Mouse (Mus musculus) layer of hippocampus, adult 2 months (tissue): Measurements from ENCODE around the gene Sardh. TPM values are rescaled to one million over a fixed set of nuclear protein-coding genes. Genes with fewer than 3 reads are reported as not detected.

ENCODE experiments used
- DNase-seq, 2 experiments: peaks; one replicate each; pipeline ENCODE4 v3.0.0; 2022; ENCODE audit warnings: low spot score in 2 of 2
- H3K27ac ChIP-seq: fragments of 200-600 bp; 2 replicates; pipeline ENCODE4 v1.8.1; 2022
- H3K4me3 ChIP-seq: fragments of 200-600 bp; 2 replicates; pipeline ENCODE4 v1.8.1; 2022; ENCODE audit warnings: mild to moderate bottlenecking
- CTCF ChIP-seq: fragments of 200-600 bp; conservative IDR thresholded peaks from 2 replicates; pipeline ENCODE4 v1.8.1; 2022; ENCODE audit warnings: antibody characterized with exemption, mild to moderate bottlenecking, moderate library complexity
- total RNA-seq, 2 experiments: library from RNA; stranded (reverse); gene quantifications; 2 replicates each; pipeline ENCODE4 v1.2.3; 2021

Gene Sardh
- total RNA-seq, 2 experiments from 2014 or later, result 5.3 to 6.3 TPM

DNA sequence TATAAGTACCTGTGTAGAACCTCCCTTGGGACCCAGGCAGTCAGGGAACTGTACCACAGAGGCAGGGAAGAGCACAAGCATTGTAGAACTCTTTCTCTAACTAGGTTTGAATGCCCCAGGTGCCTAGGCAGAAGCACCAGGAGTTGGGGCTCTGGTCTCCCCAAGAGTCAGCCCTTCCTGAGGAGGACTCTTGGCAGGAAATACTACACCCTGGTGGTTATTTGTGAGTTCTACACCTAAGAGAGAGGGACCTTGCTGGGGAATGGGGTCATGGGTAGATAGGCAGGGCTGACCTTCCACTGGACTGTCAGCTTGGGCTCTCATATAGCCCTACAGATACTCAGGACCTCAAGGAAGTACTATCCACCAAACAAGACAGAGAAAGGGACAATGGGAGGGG is 3.3 kb upstream of the Sardh start:
- no peak for DNase-seq
- no peak overlapping the region for H3K4me3 ChIP-seq
- peak; percentile 33 for TF ChIP-seq CTCF
- H3K27ac ChIP-seq, result no peak overlapping the region

DNA sequence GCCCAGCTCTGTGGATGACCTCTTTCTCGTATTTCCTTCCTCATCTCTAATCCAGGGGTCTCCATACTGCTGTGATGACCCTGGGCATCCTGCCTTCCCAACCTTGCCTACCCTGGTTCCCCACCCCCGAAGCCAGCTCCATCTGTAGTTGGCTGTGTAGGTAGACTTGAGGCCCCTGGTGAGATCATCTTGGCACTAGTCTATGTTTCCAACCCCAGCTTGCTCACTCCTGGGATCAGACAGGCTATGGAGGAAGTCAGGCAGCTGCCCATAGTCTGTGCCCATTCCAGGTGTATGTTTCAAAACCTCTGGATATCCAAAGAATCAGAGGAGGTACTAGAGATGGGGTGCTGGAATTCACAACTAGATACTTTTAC is 662 bp downstream of the Sardh start:
- Histone ChIP-seq H3K4me3 (no peak overlapping the region), H3K27ac (peak overlapping the region; percentile 53; the same call in 1 of the 2 replicates)
- no peak for TF ChIP-seq CTCF
- DNase-seq, result no peak

DNA sequence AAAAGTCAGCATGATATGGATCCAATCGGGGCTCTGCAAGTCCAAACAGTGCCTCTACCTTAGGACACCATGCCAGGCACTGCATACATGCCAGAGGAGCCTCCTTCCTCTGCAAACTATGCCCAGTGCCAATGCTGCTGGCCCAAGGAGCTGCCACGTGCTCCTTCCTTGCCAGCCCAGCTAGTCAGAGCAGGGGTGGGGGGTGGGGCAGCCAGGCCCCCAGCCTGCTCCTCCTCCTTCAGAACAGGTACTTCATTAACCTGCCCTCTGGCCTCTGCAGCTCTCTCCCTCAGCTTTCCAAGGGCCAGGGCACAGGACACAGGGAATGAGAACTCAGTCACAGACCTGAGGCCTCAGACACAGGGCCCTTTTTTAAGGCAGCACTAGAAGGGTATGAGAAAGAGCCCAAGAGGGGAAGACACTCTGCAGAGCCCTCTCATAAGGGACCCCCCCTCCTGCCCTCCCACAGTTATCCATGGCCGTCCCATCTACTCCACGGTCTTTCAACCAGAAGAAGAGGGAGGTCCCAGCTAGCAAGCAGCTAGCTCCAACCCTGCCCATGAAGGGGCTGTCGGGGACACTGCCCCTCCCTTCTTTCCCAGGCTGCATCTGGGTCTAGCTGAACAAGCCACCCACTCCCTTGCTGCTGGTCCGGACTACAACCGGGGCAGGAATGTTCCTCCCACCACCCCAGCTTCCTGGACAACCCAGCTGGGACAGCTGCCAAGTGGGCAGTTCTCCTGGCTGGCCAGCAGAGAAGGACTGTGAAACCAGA is 1.2 kb downstream of the Sardh start:
- H3K27ac ChIP-seq, result peak overlapping the region; percentile 53
- TF ChIP-seq CTCF, result peak; percentile 44; the same call in 1 of the 2 replicates
- peak overlapping the region; percentile 26; the same call in 1 of the 2 replicates for H3K4me3 ChIP-seq
- DNase-seq, result peak; percentile 59 to 75

DNA sequence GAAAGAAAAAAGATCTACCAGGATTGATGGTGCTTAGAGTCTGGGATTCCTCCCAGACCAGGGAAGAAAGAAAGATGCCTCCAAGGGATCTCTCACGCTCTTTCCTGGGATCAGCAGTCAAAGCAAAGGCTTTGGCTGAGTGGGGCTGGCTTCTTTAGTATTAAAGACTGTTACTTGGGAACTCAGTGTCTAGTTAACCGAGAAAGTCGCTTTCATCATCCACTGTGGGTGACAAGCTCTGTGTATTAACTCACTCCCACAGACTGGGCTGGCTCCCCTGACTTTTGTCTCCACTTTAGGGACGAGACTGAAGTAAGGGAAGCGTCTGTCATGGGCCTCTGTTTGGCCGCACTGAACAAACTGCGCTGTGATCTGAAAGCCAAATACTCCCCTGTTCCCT is 2.2 kb downstream of the Sardh start:
- H3K4me3 ChIP-seq, result no peak overlapping the region
- DNase-seq, result no peak
- TF ChIP-seq CTCF, result no peak
- H3K27ac ChIP-seq, result no peak overlapping the region

DNA sequence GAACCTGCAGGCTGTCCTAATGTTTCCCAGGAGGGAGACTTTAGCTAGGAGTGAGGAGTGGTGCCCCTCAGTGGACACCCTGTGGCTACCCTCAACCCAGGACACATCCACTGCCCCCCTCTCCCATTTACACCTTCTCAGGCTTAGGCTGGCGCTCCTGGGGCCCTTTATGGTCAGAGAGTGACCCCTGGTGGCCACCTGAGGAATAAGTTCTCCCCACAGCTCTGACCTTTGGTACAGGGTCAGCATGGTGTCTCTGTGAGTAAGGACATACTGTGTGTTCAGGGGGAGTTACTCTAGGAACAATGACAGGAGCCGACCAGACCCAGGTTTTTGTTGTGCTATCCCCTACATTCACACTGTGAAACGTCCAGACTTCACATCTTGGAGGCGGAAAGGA is 10.8 kb downstream of the Sardh start:
- Histone ChIP-seq H3K4me3 (no peak overlapping the region), H3K27ac (no peak overlapping the region)
- DNase-seq, result peak in 1 of 2 experiments; percentile 66
- peak; percentile 94 for TF ChIP-seq CTCF

DNA sequence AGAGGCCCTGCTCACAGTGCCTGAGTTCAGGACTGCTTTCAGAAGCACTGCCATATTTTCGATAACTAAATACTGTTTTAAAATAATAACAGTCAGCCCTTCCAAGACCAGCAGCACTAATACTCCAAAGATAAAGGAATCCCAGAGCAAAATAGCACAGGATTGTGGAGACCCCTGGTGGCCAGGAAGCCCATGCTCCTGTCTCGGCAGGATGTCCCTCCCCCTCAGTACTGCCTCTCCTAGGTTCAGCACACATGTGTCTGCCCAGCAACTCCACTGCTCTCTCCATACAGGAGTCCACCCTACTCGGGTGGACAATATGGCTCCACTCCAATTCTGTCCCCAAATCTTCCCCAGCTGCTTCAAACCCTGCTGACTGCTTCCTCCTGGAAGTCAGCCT is 12.4 kb downstream of the Sardh start:
- peak; percentile 91 for TF ChIP-seq CTCF
- DNase-seq, result peak; percentile 77 to 87
- Histone ChIP-seq H3K27ac (peak overlapping the region; percentile 64; the same call in 1 of the 2 replicates), H3K4me3 (no peak overlapping the region)

DNA sequence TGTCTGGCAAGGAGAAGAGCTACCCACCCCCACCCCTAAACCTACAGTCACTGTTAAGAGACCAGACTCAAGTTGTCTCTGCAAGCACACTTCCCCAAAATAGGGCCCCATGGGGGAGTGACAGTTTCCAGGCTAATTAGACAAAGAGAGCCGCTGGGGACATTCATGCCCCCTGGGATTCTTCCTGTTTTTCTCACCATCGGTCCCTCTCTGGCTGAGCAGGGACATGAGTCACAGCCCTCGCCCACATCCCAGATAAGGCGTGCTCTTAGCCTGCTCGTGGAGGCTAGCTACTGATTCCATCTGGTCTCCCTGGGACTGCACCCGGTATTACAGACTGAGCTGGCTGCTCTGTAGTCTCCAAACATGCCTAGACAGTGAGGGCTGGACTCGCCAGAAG is 15.8 kb downstream of the Sardh start:
- peak; percentile 66 to 75 for DNase-seq
- no peak for TF ChIP-seq CTCF
- H3K4me3 ChIP-seq, result no peak overlapping the region
- peak overlapping the region; percentile 75 for H3K27ac ChIP-seq

DNA sequence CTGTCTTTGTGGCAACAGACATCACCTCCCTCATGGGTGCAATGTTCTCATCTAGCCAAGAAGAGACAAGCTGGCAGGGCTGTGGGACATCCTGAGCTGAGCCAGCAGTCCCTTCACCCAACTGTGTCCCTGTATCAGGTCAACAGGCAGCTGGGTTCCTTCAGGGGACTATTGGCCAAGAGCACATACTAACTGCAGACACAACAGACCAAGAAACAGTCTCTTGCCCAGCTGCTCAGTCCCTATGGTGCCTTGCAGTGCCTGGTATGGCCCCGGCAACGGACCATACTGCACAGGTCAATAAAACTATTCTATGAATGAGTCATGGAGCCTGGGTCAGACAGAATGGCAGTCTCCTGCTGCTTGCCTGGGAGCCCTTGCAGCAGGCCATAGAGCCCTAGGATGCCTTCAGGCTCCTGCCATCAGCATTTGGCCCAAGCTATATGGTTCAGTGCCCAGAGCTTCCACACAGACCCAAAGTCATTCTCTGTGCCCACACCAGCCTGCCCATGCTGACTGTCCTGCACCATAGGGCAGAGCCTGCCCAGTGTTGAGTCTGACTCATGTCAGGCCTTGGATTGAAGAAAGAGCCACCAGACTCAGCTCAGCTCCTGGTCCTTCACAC is 18.5 kb downstream of the Sardh start:
- TF ChIP-seq CTCF, result no peak
- peak overlapping the region; percentile 36; the same call in 1 of the 2 replicates for H3K27ac ChIP-seq

DNA sequence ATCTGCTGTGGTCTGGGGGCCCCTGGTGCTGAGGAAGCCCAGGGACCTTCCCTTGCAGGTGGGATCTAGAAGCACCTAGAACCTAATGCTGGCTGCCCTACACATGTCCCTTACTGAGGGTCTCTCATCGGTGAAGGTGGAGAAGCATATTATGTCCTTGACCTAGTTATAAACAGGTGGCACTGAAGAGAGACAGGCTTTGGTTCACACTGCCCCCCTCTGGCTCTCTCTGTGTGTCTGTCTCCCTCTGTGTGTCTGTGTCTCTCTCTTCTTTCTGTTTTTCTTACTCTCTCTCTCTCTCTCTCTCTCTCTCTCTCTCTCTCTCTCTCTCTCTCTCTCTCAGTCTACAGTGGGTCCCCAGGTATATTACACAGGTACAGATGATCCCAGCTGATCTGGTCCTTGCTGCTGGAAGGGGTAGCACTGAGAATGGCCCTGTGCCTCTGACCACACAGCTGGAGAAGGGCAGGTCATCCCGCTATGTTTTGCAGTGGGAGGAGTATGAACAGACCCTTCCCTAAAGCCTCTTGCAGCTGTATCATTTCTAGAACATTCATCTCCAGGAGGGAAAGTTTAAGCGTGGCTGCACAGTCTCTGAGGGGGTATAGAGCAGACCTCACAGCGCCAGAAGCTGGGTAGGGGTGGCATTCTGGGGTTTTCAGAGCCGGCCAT is 19.2 kb downstream of the Sardh start:
- Histone ChIP-seq H3K27ac (peak overlapping the region; percentile 39; the same call in 1 of the 2 replicates), H3K4me3 (no peak overlapping the region)
- peak; percentile 57 for TF ChIP-seq CTCF
- DNase-seq, result peak in 1 of 2 experiments; percentile 61

More for the DNA sequence above, 18.5 kb downstream of the Sardh start:
- no peak for DNase-seq
- H3K4me3 ChIP-seq, result no peak overlapping the region

DNA sequence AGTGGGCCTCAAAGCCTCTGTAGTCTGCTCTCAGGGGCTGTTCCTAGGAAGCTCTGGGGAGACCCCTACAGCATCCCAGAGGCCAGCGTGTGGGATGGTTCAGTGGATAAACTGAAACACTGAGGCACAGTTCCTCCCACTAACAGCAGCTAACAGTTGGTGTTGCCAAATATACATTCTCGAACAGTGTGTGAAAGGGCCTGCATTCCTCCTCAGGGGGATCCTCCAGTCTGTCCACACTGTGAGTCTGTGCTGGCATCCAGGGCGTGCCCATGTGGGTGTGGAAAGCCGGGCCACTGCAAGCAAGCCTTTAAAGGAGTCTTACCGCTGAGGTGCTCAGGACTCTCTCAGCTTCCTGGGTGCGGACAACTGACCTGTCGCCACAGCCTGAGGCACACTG is 21.6 kb downstream of the Sardh start:
- no peak for TF ChIP-seq CTCF
- Histone ChIP-seq H3K4me3 (no peak overlapping the region), H3K27ac (no peak overlapping the region)
- no peak for DNase-seq

DNA sequence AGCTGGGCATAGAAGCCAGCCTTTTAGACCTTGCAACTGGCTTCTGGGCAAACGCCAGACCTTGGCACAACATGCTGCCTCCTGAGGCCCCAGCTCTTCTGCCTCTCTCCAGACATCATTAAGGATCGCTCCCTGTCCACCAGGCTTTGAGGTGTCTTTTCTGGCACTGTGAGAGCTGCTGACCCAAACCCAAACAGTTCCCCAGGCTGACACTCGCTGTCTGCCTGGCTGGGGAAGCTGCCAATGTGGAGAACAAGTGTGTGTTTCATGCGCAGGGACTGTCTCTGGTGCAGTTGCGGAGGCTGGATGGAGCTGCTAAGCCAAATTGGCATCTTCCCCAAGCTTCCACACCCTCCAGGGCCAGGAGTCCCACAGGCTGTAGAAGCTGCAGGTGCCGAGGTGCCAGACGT is 25.1 kb downstream of the Sardh start:
- DNase-seq, result peak; percentile 60 to 73
- no peak for TF ChIP-seq CTCF
- Histone ChIP-seq H3K4me3 (no peak overlapping the region), H3K27ac (peak overlapping the region; percentile 37)

DNA sequence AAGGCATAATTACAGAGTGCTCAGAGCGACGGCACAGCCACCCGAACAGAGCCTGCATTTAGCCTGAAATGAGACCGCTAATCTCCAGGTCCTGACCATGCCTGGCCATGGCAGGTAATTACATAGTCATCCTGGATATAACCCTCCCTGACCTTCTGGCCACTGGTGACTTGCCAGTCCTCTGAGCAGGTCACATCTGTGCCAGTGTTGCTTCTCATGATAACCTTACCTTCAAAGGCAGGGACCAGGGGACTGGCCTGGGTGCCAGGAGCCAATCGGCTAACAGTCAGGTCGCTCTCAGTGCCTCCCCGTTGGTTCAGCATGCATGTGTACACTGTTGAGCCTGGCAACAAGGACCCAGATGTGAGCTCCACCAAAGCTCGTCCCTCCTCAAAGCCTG is 29.6 kb downstream of the Sardh start:
- Histone ChIP-seq H3K4me3 (no peak overlapping the region), H3K27ac (peak overlapping the region; percentile 78)
- TF ChIP-seq CTCF, result no peak
- DNase-seq, result no peak

DNA sequence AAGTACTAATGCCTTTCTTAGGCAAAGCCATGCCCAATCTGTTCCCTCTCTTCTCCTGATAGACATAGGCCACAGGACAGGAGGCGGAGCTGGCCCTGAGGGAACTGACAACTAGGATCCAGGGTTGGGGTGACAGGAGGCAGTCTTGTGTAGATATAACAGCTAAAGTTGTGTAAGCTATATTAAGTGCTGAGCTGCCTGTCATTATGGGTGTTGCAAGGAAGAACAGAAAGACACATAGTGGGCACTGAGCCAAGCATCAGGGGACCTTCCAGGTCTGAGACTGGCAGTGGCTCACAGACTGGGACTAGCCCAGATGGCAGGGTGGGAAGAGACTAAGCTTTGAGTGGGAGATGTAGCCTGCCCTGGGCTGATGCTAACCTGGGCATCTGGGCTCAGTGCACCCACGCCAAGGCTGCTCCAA is 30.0 kb downstream of the Sardh start:
- H3K4me3 ChIP-seq, result no peak overlapping the region
- no peak for TF ChIP-seq CTCF
- peak overlapping the region; percentile 78 for H3K27ac ChIP-seq
- DNase-seq, result no peak
